Mouse (Mus musculus): ENCODE data around the gene Dgke.
"Not testable (repeated sequence)": the region's sequence is repeated elsewhere in the genome, so short reads cannot be mapped to it uniquely, and the experiment has no call there.

DNA sequence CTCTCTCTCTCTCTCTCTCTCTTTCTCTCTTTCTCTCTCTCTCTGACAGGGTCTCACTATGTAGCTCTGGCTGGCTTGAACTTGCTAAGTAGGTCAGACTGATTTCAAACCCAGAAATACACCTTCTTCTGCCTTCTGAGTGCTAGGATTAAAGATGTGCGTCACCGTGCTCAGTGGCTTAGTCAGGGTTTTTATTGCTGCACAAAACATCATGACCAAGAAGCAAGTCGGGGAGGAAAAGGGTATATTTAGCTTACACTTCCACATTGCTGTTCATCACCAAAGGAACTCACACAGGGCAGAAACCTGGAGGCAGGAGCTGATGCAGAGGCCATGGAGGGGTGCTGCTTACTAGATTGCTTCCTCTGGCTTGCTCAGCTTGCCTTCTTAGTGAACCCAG lies 16.0 kb upstream of the Dgke start:
- not testable (repeated sequence) for TF ChIP-seq KAT2A (IDR thresholded peaks at IDR 0.05; ENCODE audit: insufficient replicate concordance, low read length); CTCF (conservative IDR thresholded peaks at IDR 0.05 in 1 of 2, IDR thresholded peaks at IDR 0.05 in 1 of 2; ENCODE audit: low read depth in 2 of 2, low read length in 2 of 2); RAD21 (IDR thresholded peaks at IDR 0.05; ENCODE audit: low read depth, low read length); POLR2A (IDR thresholded peaks at IDR 0.05; ENCODE audit: low read depth, low read length); USF2 (conservative IDR thresholded peaks at IDR 0.05; ENCODE audit: low read depth, low read length); TCF12 (IDR thresholded peaks at IDR 0.05; ENCODE audit: low read depth, low read length); NRF1 (IDR thresholded peaks at IDR 0.05; ENCODE audit: low read depth, low read length); EP300 (IDR thresholded peaks at IDR 0.05; ENCODE audit: low read length)
